Mouse (Mus musculus): ENCODE measurements around the gene Gsdmc3. TPM values are rescaled to one million over a fixed set of nuclear protein-coding genes. Genes with fewer than 3 reads are reported as not detected.
"Not testable (repeated sequence)": the region's sequence is repeated elsewhere in the genome, so short reads cannot be mapped to it uniquely, and the experiment has no call there.

Gene Gsdmc3
- not detected in 2 replicates for total RNA-seq (2012; rRNA removed)

GRCm38 (mm10) chr15:63878458-63878857, at the start of gene Gsdmc3:
Gene Gsdmc3, minus strand, starts transcription at chr15:63878558.
- DNase-seq (ENCODE audit: low read depth, low spot score), result not testable (repeated sequence)

GRCm38 (mm10) chr15:63926201-63926600, 47.8 kb upstream of the Gsdmc3 start:
- no peaks in the 10 kb centered on the region for H3K4me1 ChIP-seq (ENCODE audit: control insufficient read depth in 2 of 2, insufficient read depth in 2 of 2, low read length in 2 of 2, poor library complexity in 1 of 2)
- no peak overlapping the region for H3K9ac ChIP-seq (ENCODE audit: insufficient read depth, low read depth, low read length, poor library complexity, severe bottlenecking)
- H3K9me3 ChIP-seq (ENCODE audit: control insufficient read depth, insufficient read depth, low read depth, low read length), result no peaks in the 10 kb centered on the region
- H3K36me3 ChIP-seq (ENCODE audit: control insufficient read depth, insufficient read depth, low read length, poor library complexity, severe bottlenecking), result peaks cover 4% of the 10 kb centered on the region; the same call in 1 of the 2 replicates
- H3K4me3 ChIP-seq (ENCODE audit: insufficient read depth in 1 of 2, low read depth in 1 of 2, low read length in 2 of 2, poor library complexity in 1 of 2, severe bottlenecking in 1 of 2), result no peak overlapping the region
- DNase-seq (ENCODE audit: low read depth, low spot score), result no peak
- no peak overlapping the region for H3K27ac ChIP-seq (ENCODE audit: insufficient read depth, low read depth, low read length, poor library complexity, severe bottlenecking)
- TF ChIP-seq ZNF384 (IDR thresholded peaks at IDR 0.05; ENCODE audit: low read depth, low read length) (no peak), ZC3H11A (IDR thresholded peaks at IDR 0.05; ENCODE audit: borderline replicate concordance, low read depth, low read length) (no peak), HCFC1 (IDR thresholded peaks at IDR 0.05; ENCODE audit: borderline replicate concordance, insufficient read depth, low read length) (no peak), MAFK (IDR thresholded peaks at IDR 0.05; ENCODE audit: insufficient read depth, low read depth, low read length) (no peak), CHD2 (IDR thresholded peaks at IDR 0.05; ENCODE audit: low read depth, low read length) (no peak)
- in situ Hi-C loops (cut with MboI; ENCODE audit: low sequenced_read_pairs in 2 of 2, unreplicated experiment in 2 of 2), result no loop called here

More at GRCm38 (mm10) chr15:63878458-63878857, at the start of gene Gsdmc3:
- H3K4me3 ChIP-seq (ENCODE audit: insufficient read depth in 1 of 2, low read depth in 1 of 2, low read length in 2 of 2, poor library complexity in 1 of 2, severe bottlenecking in 1 of 2); H3K36me3 ChIP-seq (ENCODE audit: control insufficient read depth, insufficient read depth, low read length, poor library complexity, severe bottlenecking); H3K9ac ChIP-seq (ENCODE audit: insufficient read depth, low read depth, low read length, poor library complexity, severe bottlenecking); H3K27ac ChIP-seq (ENCODE audit: insufficient read depth, low read depth, low read length, poor library complexity, severe bottlenecking); H3K9me3 ChIP-seq (ENCODE audit: control insufficient read depth, insufficient read depth, low read depth, low read length); in situ Hi-C loops (cut with MboI; ENCODE audit: low sequenced_read_pairs in 2 of 2, unreplicated experiment in 2 of 2); H3K4me1 ChIP-seq (ENCODE audit: control insufficient read depth in 2 of 2, insufficient read depth in 2 of 2, low read length in 2 of 2, poor library complexity in 1 of 2): not testable (repeated sequence)

- Histone ChIP-seq H3K4me3 (ENCODE audit: insufficient read depth in 1 of 2, low read depth in 1 of 2, low read length in 2 of 2, poor library complexity in 1 of 2, severe bottlenecking in 1 of 2) (no peak overlapping the region), H3K9ac (ENCODE audit: insufficient read depth, low read depth, low read length, poor library complexity, severe bottlenecking) (no peak overlapping the region), H3K4me1 (ENCODE audit: control insufficient read depth in 2 of 2, insufficient read depth in 2 of 2, low read length in 2 of 2, poor library complexity in 1 of 2) (no peaks in the 10 kb centered on the region), H3K36me3 (ENCODE audit: control insufficient read depth, insufficient read depth, low read length, poor library complexity, severe bottlenecking) (no peaks in the 10 kb centered on the region), H3K9me3 (ENCODE audit: control insufficient read depth, insufficient read depth, low read depth, low read length) (no peaks in the 10 kb centered on the region), H3K27ac (ENCODE audit: insufficient read depth, low read depth, low read length, poor library complexity, severe bottlenecking) (no peak overlapping the region)
- DNase-seq (ENCODE audit: low read depth, low spot score), result no peak
- in situ Hi-C loops (cut with MboI; ENCODE audit: low sequenced_read_pairs in 2 of 2, unreplicated experiment in 2 of 2), result no loop called here
- TF ChIP-seq CHD2 (IDR thresholded peaks at IDR 0.05; ENCODE audit: low read depth, low read length), result no peak
- TF ChIP-seq ZNF384 (IDR thresholded peaks at IDR 0.05; ENCODE audit: low read depth, low read length), result no peak
- TF ChIP-seq MAFK (IDR thresholded peaks at IDR 0.05; ENCODE audit: insufficient read depth, low read depth, low read length), result no peak
- TF ChIP-seq HCFC1 (IDR thresholded peaks at IDR 0.05; ENCODE audit: borderline replicate concordance, insufficient read depth, low read length), result no peak
- no peak for TF ChIP-seq ZC3H11A (IDR thresholded peaks at IDR 0.05; ENCODE audit: borderline replicate concordance, low read depth, low read length)
These were observed 46.1 kb upstream of the Gsdmc3 start for GRCm38 (mm10) chr15:63924484-63924883.

GRCm38 (mm10) chr15:63921618-63922017, 43.3 kb upstream of the Gsdmc3 start:
- H3K9me3 ChIP-seq (ENCODE audit: control insufficient read depth, insufficient read depth, low read depth, low read length); H3K4me1 ChIP-seq (ENCODE audit: control insufficient read depth in 2 of 2, insufficient read depth in 2 of 2, low read length in 2 of 2, poor library complexity in 1 of 2); H3K9ac ChIP-seq (ENCODE audit: insufficient read depth, low read depth, low read length, poor library complexity, severe bottlenecking); in situ Hi-C loops (cut with MboI; ENCODE audit: low sequenced_read_pairs in 2 of 2, unreplicated experiment in 2 of 2); DNase-seq (ENCODE audit: low read depth, low spot score); H3K4me3 ChIP-seq (ENCODE audit: insufficient read depth in 1 of 2, low read depth in 1 of 2, low read length in 2 of 2, poor library complexity in 1 of 2, severe bottlenecking in 1 of 2); H3K36me3 ChIP-seq (ENCODE audit: control insufficient read depth, insufficient read depth, low read length, poor library complexity, severe bottlenecking); H3K27ac ChIP-seq (ENCODE audit: insufficient read depth, low read depth, low read length, poor library complexity, severe bottlenecking): not testable (repeated sequence)

GRCm38 (mm10) chr15:63919728-63920127, 41.4 kb upstream of the Gsdmc3 start:
- in situ Hi-C loops (cut with MboI; ENCODE audit: low sequenced_read_pairs in 2 of 2, unreplicated experiment in 2 of 2); H3K9ac ChIP-seq (ENCODE audit: insufficient read depth, low read depth, low read length, poor library complexity, severe bottlenecking); H3K4me3 ChIP-seq (ENCODE audit: insufficient read depth in 1 of 2, low read depth in 1 of 2, low read length in 2 of 2, poor library complexity in 1 of 2, severe bottlenecking in 1 of 2); H3K27ac ChIP-seq (ENCODE audit: insufficient read depth, low read depth, low read length, poor library complexity, severe bottlenecking); H3K36me3 ChIP-seq (ENCODE audit: control insufficient read depth, insufficient read depth, low read length, poor library complexity, severe bottlenecking); H3K4me1 ChIP-seq (ENCODE audit: control insufficient read depth in 2 of 2, insufficient read depth in 2 of 2, low read length in 2 of 2, poor library complexity in 1 of 2); H3K9me3 ChIP-seq (ENCODE audit: control insufficient read depth, insufficient read depth, low read depth, low read length); DNase-seq (ENCODE audit: low read depth, low spot score): not testable (repeated sequence)

- in situ Hi-C loops (cut with MboI; ENCODE audit: low sequenced_read_pairs in 2 of 2, unreplicated experiment in 2 of 2); H3K9me3 ChIP-seq (ENCODE audit: control insufficient read depth, insufficient read depth, low read depth, low read length); DNase-seq (ENCODE audit: low read depth, low spot score); H3K9ac ChIP-seq (ENCODE audit: insufficient read depth, low read depth, low read length, poor library complexity, severe bottlenecking); H3K4me3 ChIP-seq (ENCODE audit: insufficient read depth in 1 of 2, low read depth in 1 of 2, low read length in 2 of 2, poor library complexity in 1 of 2, severe bottlenecking in 1 of 2); H3K4me1 ChIP-seq (ENCODE audit: control insufficient read depth in 2 of 2, insufficient read depth in 2 of 2, low read length in 2 of 2, poor library complexity in 1 of 2); H3K36me3 ChIP-seq (ENCODE audit: control insufficient read depth, insufficient read depth, low read length, poor library complexity, severe bottlenecking); H3K27ac ChIP-seq (ENCODE audit: insufficient read depth, low read depth, low read length, poor library complexity, severe bottlenecking): not testable (repeated sequence)
These were observed 38.2 kb upstream of the Gsdmc3 start for GRCm38 (mm10) chr15:63916584-63916983.

- H3K9me3 ChIP-seq (ENCODE audit: control insufficient read depth, insufficient read depth, low read depth, low read length); DNase-seq (ENCODE audit: low read depth, low spot score); H3K9ac ChIP-seq (ENCODE audit: insufficient read depth, low read depth, low read length, poor library complexity, severe bottlenecking); H3K4me1 ChIP-seq (ENCODE audit: control insufficient read depth in 2 of 2, insufficient read depth in 2 of 2, low read length in 2 of 2, poor library complexity in 1 of 2); in situ Hi-C loops (cut with MboI; ENCODE audit: low sequenced_read_pairs in 2 of 2, unreplicated experiment in 2 of 2); H3K4me3 ChIP-seq (ENCODE audit: insufficient read depth in 1 of 2, low read depth in 1 of 2, low read length in 2 of 2, poor library complexity in 1 of 2, severe bottlenecking in 1 of 2); H3K36me3 ChIP-seq (ENCODE audit: control insufficient read depth, insufficient read depth, low read length, poor library complexity, severe bottlenecking); H3K27ac ChIP-seq (ENCODE audit: insufficient read depth, low read depth, low read length, poor library complexity, severe bottlenecking): not testable (repeated sequence)
These were observed 33.8 kb upstream of the Gsdmc3 start, which contains the start of gene Gsdmc4 for GRCm38 (mm10) chr15:63912197-63912596. Gene Gsdmc4, minus strand, starts transcription at chr15:63912297.

Measured in ES-E14 (cell line).